In the genomic region with DNA sequence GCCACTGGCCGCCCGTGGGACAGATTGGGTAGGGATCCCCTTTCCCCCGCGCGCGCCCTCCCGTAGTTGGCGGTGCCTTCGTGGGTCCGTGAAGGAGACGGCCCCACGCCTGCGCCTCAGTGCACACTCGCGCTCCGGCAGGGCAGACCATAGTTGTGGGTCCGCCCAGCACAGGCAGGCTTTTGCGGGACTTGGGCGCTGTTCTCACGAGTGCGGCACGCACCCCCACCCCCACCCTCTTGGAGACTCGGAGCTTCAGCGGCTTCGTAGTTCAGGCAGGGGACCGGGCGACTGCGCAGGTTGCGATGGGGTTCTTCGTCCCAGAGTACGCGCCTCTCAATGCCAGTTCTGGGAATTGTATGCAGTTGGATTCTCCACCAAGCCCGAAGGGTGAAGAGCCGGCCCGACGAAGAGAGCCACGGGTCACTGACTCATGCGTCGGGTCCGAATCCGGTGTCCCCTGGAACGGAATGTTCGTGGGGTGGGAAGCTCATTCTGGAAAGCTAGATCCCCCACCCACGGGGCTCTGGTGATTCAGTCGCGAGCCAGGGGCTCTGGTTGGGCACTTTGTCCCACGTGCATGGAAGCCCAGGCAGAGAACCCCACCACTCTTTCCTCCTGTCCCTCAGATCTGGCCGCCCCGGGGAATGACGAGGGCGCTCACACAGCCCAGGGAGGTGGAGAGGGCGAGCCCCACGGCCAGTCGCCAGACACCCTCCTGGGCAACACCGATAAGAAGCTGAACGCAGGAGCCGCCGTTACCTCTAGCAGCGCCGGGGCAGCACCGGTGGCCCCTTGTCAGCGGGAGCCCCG, we compare ENCODE assay signal across 8 mouse cellular contexts. TPM values are rescaled to one million over a fixed set of nuclear protein-coding genes. Genes with fewer than 3 reads are reported as not detected.
DNase-seq lines count a peak whose midpoint lies in the region; ATAC-seq and TF ChIP-seq lines count a peak whose summit lies in the region.

No protein-coding gene starts in this region.

- peak overlapping the region; percentile 92 for H3K4me2 ChIP-seq in forebrain, embryonic 14.5 days (ENCODE audit: low read length)
- H3K4me2 ChIP-seq in hindbrain, embryonic 16.5 days (ENCODE audit: low read length), result peak overlapping the region; percentile 93

- peaks cover 31% of the 10 kb centered on the region for H3K4me1 ChIP-seq in forebrain, embryonic 14.5 days (ENCODE audit: control insufficient read depth, insufficient read depth, low read length)
- H3K4me1 ChIP-seq in hindbrain, embryonic 16.5 days (ENCODE audit: control insufficient read depth, insufficient read depth, low read depth, low read length), result peaks cover 34% of the 10 kb centered on the region
- H3K4me1 ChIP-seq in lung, adult 2 months (ENCODE audit: control insufficient read depth, insufficient read depth, low read length), result peaks cover 14% of the 10 kb centered on the region

- H3K4me3 ChIP-seq in forebrain, embryonic 14.5 days (ENCODE audit: low read depth, low read length), result peak overlapping the region; percentile 39
- H3K4me3 ChIP-seq in hindbrain, embryonic 16.5 days (ENCODE audit: low read length), result peak overlapping the region; percentile 50
- peak overlapping the region; percentile 51 for H3K4me3 ChIP-seq in lung, adult 2 months (replicated peaks; ENCODE audit: extremely low read depth, low read depth, low read length)

- peak overlapping the region; percentile 50 for H3K9ac ChIP-seq in forebrain, embryonic 14.5 days (ENCODE audit: low read length)
- H3K9ac ChIP-seq in hindbrain, embryonic 16.5 days (ENCODE audit: low read depth, low read length), result peak overlapping the region; percentile 60

- no peaks in the 10 kb centered on the region for H3K9me3 ChIP-seq in forebrain, embryonic 14.5 days (replicated peaks; ENCODE audit: control insufficient read depth, low read length)
- H3K9me3 ChIP-seq in hindbrain, embryonic 16.5 days (ENCODE audit: control insufficient read depth, low read length), result no peaks in the 10 kb centered on the region

- ATAC-seq in forebrain, embryonic 14.5 days, result peak; percentile 29; the same call in 1 of the 2 replicates
- ATAC-seq in hindbrain, embryonic 16.5 days, result no peak; the same call in 1 of the 2 replicates

- peaks cover 18% of the 10 kb centered on the region for H3K36me3 ChIP-seq in forebrain, embryonic 14.5 days (ENCODE audit: control insufficient read depth, insufficient read depth, low read length)
- peaks cover 5% of the 10 kb centered on the region; the same call in 1 of the 2 replicates for H3K36me3 ChIP-seq in hindbrain, embryonic 16.5 days (ENCODE audit: control insufficient read depth, insufficient read depth, low read length)

- no peak for TF ChIP-seq CTCF in lung, adult 2 months (IDR thresholded peaks at IDR 0.05; ENCODE audit: insufficient read depth, low read length)

- no peak overlapping the region for H3K27ac ChIP-seq in forebrain, embryonic 14.5 days (ENCODE audit: low read depth, low read length)
- H3K27ac ChIP-seq in hindbrain, embryonic 16.5 days (ENCODE audit: low read depth, low read length), result no peak overlapping the region

- DNase-seq in cerebellum, postnatal 25 days, result peak; percentile 43 to 55
- no peak for DNase-seq in cerebellum, adult 18-20 months
- peak; percentile 35 for DNase-seq in adipocyte (ENCODE audit: low spot score)
- DNase-seq in forebrain, embryonic 14.5 days (ENCODE audit: low spot score), result no peak
- peak; percentile 68 for DNase-seq in lung, adult 2 months
- DNase-seq in spleen, postnatal 36 days (ENCODE audit: low spot score in 2 of 2), result peak; percentile 66 to 79
- no peak for DNase-seq in right cerebral cortex, postnatal 36 days (ENCODE audit: low spot score in 2 of 2)

- under 1% methylated on average over 59 of the region's 63 CpGs for WGBS in forebrain, embryonic 14.5 days
- WGBS in hindbrain, embryonic 16.5 days, result 1% methylated on average over 63 of the region's 63 CpGs
- WGBS in lung, adult 2 months, result 1% methylated on average over 63 of the region's 63 CpGs

- TF ChIP-seq POLR2A in lung, adult 2 months (IDR thresholded peaks at IDR 0.05; ENCODE audit: borderline replicate concordance, extremely low read depth, low read depth, low read length), result no peak

- peaks cover 40% of the 10 kb centered on the region for H3K27me3 ChIP-seq in forebrain, embryonic 14.5 days (replicated peaks; ENCODE audit: control insufficient read depth, insufficient read depth, low read length)
- peaks cover 36% of the 10 kb centered on the region for H3K27me3 ChIP-seq in hindbrain, embryonic 16.5 days (replicated peaks; ENCODE audit: control insufficient read depth, insufficient read depth, low read length)

RNA-seq across cellular contexts. Expression of gene Sphk1, which starts 2.8 kb away (rescaled TPM):
- polyA plus RNA-seq in forebrain, embryonic 14.5 days (2014; fragmentation: Nextera tagmentation; extraction: Ambion mirVana), result 2.2 and 2.7 TPM in 2 replicates
- polyA plus RNA-seq in hindbrain, embryonic 16.5 days (2015; fragmentation: Nextera tagmentation; extraction: Ambion mirVana), result 10.7 and 13.9 TPM in 2 replicates
- 41.8 and 45.8 TPM in 2 replicates for polyA plus RNA-seq in lung, adult 2 months (2012; rRNA removed)

RNA-seq across cellular contexts. Expression of gene Prpsap1, which starts 39.5 kb away (rescaled TPM):
- polyA plus RNA-seq in forebrain, embryonic 14.5 days (2014; fragmentation: Nextera tagmentation; extraction: Ambion mirVana), result 138 and 153 TPM in 2 replicates
- 181 and 190 TPM in 2 replicates for polyA plus RNA-seq in hindbrain, embryonic 16.5 days (2015; fragmentation: Nextera tagmentation; extraction: Ambion mirVana)
- polyA plus RNA-seq in lung, adult 2 months (2012; rRNA removed), result 82.4 and 92.0 TPM in 2 replicates

RNA-seq across cellular contexts. Expression of gene Ube2o, which starts 47.7 kb away (rescaled TPM):
- polyA plus RNA-seq in forebrain, embryonic 14.5 days (2014; fragmentation: Nextera tagmentation; extraction: Ambion mirVana), result 16.7 and 20.7 TPM in 2 replicates
- polyA plus RNA-seq in hindbrain, embryonic 16.5 days (2015; fragmentation: Nextera tagmentation; extraction: Ambion mirVana), result 16.4 and 16.6 TPM in 2 replicates
- polyA plus RNA-seq in lung, adult 2 months (2012; rRNA removed), result 18.3 and 18.8 TPM in 2 replicates

RNA-seq across cellular contexts. Expression of gene Aanat, which starts 52.7 kb away (rescaled TPM):
- 0.36 TPM in 1 of 2 replicates, not detected in the other for polyA plus RNA-seq in forebrain, embryonic 14.5 days (2014; fragmentation: Nextera tagmentation; extraction: Ambion mirVana)
- polyA plus RNA-seq in hindbrain, embryonic 16.5 days (2015; fragmentation: Nextera tagmentation; extraction: Ambion mirVana), result 0.51 and 0.55 TPM in 2 replicates
- polyA plus RNA-seq in lung, adult 2 months (2012; rRNA removed), result 0.15 TPM in 1 of 2 replicates, not detected in the other

Comparison
In these comparisons a context has a peak if more than half of its experiments do, and no peak if none do; other contexts are left out.
1. DNase-seq: peak in cerebellum, postnatal 25 days (2 of 2), adipocyte (single experiment), lung, adult 2 months (single experiment) and spleen, postnatal 36 days (2 of 2); none in cerebellum, adult 18-20 months (0 of 2), forebrain, embryonic 14.5 days (single experiment) and right cerebral cortex, postnatal 36 days (0 of 2).
2. Peak in every context shown above with its lines, with median percentiles within 50 percentile points of each other: H3K4me3 ChIP-seq.